ENCODE assay signal across 25 mouse cellular contexts in genomic region chr4:23844288-23844971, GRCm38 (mm10).
DNase-seq lines count a peak whose midpoint lies in the region; ATAC-seq and TF ChIP-seq lines count a peak whose summit lies in the region.
"Had no signal": no experiment of that assay in that cellular context is flagged by ENCODE, and none has a peak within 500 bp of the region (broad histone marks: within the 10 kb centered on the region; RNA-seq: fewer than 3 reads in every experiment).

No protein-coding gene starts in this region.

- no peaks in the 10 kb centered on the region for H3K4me1 ChIP-seq in hindbrain, embryonic 10.5 days (replicated peaks)
- no peaks in the 10 kb centered on the region for H3K4me1 ChIP-seq in hindbrain, embryonic 14.5 days (replicated peaks; ENCODE audit: control insufficient read depth, insufficient read depth, low read length)
- H3K4me1 ChIP-seq in forebrain, embryonic 13.5 days: peaks cover 19% of the 10 kb centered on the region
- H3K4me1 ChIP-seq in midbrain, embryonic 10.5 days: peaks cover 10% of the 10 kb centered on the region
- H3K4me1 ChIP-seq in midbrain, embryonic 15.5 days: no peaks in the 10 kb centered on the region
- H3K4me1 ChIP-seq in intestine, postnatal 0 days (replicated peaks; ENCODE audit: control insufficient read depth, insufficient read depth, low read length): no peaks in the 10 kb centered on the region
- H3K4me1 ChIP-seq: liver, embryonic 13.5 days; neural tube, embryonic 13.5 days; stomach, embryonic 15.5 days had no signal

- no peak overlapping the region for H3K9ac ChIP-seq in hindbrain, embryonic 14.5 days
- no peak overlapping the region for H3K9ac ChIP-seq in forebrain, embryonic 13.5 days
- H3K9ac ChIP-seq in midbrain, embryonic 15.5 days: no peak overlapping the region
- no peak overlapping the region for H3K9ac ChIP-seq in intestine, postnatal 0 days (ENCODE audit: low read depth, low read length)
- H3K9ac ChIP-seq: liver, embryonic 13.5 days; neural tube, embryonic 13.5 days; stomach, embryonic 15.5 days had no signal

- 83% methylated on average over 2 of the region's 2 CpGs for WGBS in hindbrain, embryonic 10.5 days
- WGBS in hindbrain, embryonic 14.5 days: 55% methylated on average over 2 of the region's 2 CpGs
- 33% methylated on average over 2 of the region's 2 CpGs for WGBS in forebrain, embryonic 13.5 days
- 77% methylated on average over 2 of the region's 2 CpGs for WGBS in midbrain, embryonic 10.5 days
- 62% methylated on average over 2 of the region's 2 CpGs for WGBS in midbrain, embryonic 15.5 days
- 78% methylated on average over 2 of the region's 2 CpGs for WGBS in intestine, postnatal 0 days

- no peak overlapping the region for H3K4me2 ChIP-seq in hindbrain, embryonic 14.5 days (replicated peaks)
- no peak overlapping the region for H3K4me2 ChIP-seq in forebrain, embryonic 13.5 days
- H3K4me2 ChIP-seq in midbrain, embryonic 15.5 days: no peak overlapping the region
- no peak overlapping the region for H3K4me2 ChIP-seq in intestine, postnatal 0 days (replicated peaks; ENCODE audit: low read depth)
- H3K4me2 ChIP-seq: liver, embryonic 13.5 days; neural tube, embryonic 13.5 days; stomach, embryonic 15.5 days had no signal

- no peak for ATAC-seq in hindbrain, embryonic 14.5 days (ENCODE audit: low FRiP score)
- peak; percentile 74 for ATAC-seq in forebrain, embryonic 13.5 days
- ATAC-seq in midbrain, embryonic 15.5 days (replicated peaks): peak; percentile 39; the same call in 1 of the 2 replicates
- no peak for ATAC-seq in intestine, postnatal 0 days

- no peak for DNase-seq in hindbrain, embryonic 10.5 days (ENCODE audit: low spot score)
- DNase-seq in hindbrain, embryonic 14.5 days (ENCODE audit: low spot score): no peak
- DNase-seq in midbrain, embryonic 10.5 days (ENCODE audit: low spot score): no peak
- no peak for DNase-seq in spleen, adult 18-20 months
- DNase-seq in adrenal gland, postnatal 10 days: no peak
- DNase-seq: adrenal gland, adult 8-10 months; cerebellum, adult 11 months; cerebellum, adult 9-10 months; cerebellum, postnatal 36 days; gastrocnemius, postnatal 10 days; heart, postnatal 14 days; kidney, adult 8-10 months; kidney, postnatal 4 days; liver, embryonic 13.5 days; lung, adult 18-20 months; lung, postnatal 10 days had no signal

- no peak overlapping the region for H3K4me3 ChIP-seq in hindbrain, embryonic 10.5 days
- no peak overlapping the region for H3K4me3 ChIP-seq in hindbrain, embryonic 14.5 days (replicated peaks; ENCODE audit: low read length)
- no peak overlapping the region for H3K4me3 ChIP-seq in forebrain, embryonic 13.5 days
- H3K4me3 ChIP-seq in midbrain, embryonic 10.5 days: no peak overlapping the region
- no peak overlapping the region for H3K4me3 ChIP-seq in midbrain, embryonic 15.5 days
- H3K4me3 ChIP-seq in intestine, postnatal 0 days (ENCODE audit: low read depth, low read length): no peak overlapping the region
- H3K4me3 ChIP-seq: liver, embryonic 13.5 days; myocyte; neural tube, embryonic 13.5 days; stomach, embryonic 15.5 days had no signal

- peak overlapping the region; percentile 72 for H3K27ac ChIP-seq in hindbrain, embryonic 10.5 days
- no peak overlapping the region for H3K27ac ChIP-seq in hindbrain, embryonic 14.5 days
- peak overlapping the region; percentile 83 for H3K27ac ChIP-seq in forebrain, embryonic 13.5 days
- peak overlapping the region; percentile 71 for H3K27ac ChIP-seq in midbrain, embryonic 10.5 days (replicated peaks)
- H3K27ac ChIP-seq in midbrain, embryonic 15.5 days: no peak overlapping the region
- H3K27ac ChIP-seq in intestine, postnatal 0 days (ENCODE audit: low read depth, low read length): no peak overlapping the region
- H3K27ac ChIP-seq: kidney, postnatal 0 days; liver, embryonic 13.5 days; macrophage; neural tube, embryonic 13.5 days; stomach, embryonic 15.5 days had no signal

- H3K9me3 ChIP-seq in hindbrain, embryonic 10.5 days: no peaks in the 10 kb centered on the region
- H3K9me3 ChIP-seq in hindbrain, embryonic 14.5 days (ENCODE audit: control insufficient read depth, low read length): no peaks in the 10 kb centered on the region
- no peaks in the 10 kb centered on the region for H3K9me3 ChIP-seq in forebrain, embryonic 13.5 days (replicated peaks)
- no peaks in the 10 kb centered on the region for H3K9me3 ChIP-seq in midbrain, embryonic 10.5 days (replicated peaks)
- H3K9me3 ChIP-seq in midbrain, embryonic 15.5 days: no peaks in the 10 kb centered on the region
- H3K9me3 ChIP-seq in intestine, postnatal 0 days (ENCODE audit: control insufficient read depth): no peaks in the 10 kb centered on the region
- H3K9me3 ChIP-seq: liver, embryonic 13.5 days; neural tube, embryonic 13.5 days; stomach, embryonic 15.5 days had no signal

- TF ChIP-seq CTCF in intestine, postnatal 0 days (IDR thresholded peaks at IDR 0.05; ENCODE audit: low read depth): no peak

- no peaks in the 10 kb centered on the region for H3K36me3 ChIP-seq in hindbrain, embryonic 10.5 days
- H3K36me3 ChIP-seq in hindbrain, embryonic 14.5 days (replicated peaks; ENCODE audit: control insufficient read depth, insufficient read depth): no peaks in the 10 kb centered on the region
- no peaks in the 10 kb centered on the region for H3K36me3 ChIP-seq in forebrain, embryonic 13.5 days (ENCODE audit: poor library complexity, severe bottlenecking)
- no peaks in the 10 kb centered on the region for H3K36me3 ChIP-seq in midbrain, embryonic 10.5 days
- H3K36me3 ChIP-seq in midbrain, embryonic 15.5 days (replicated peaks): no peaks in the 10 kb centered on the region
- no peaks in the 10 kb centered on the region for H3K36me3 ChIP-seq in intestine, postnatal 0 days (ENCODE audit: control insufficient read depth, insufficient read depth)
- H3K36me3 ChIP-seq: liver, embryonic 13.5 days; neural tube, embryonic 13.5 days; stomach, embryonic 15.5 days had no signal

- H3K27me3 ChIP-seq in hindbrain, embryonic 10.5 days (ENCODE audit: insufficient read depth, poor library complexity, severe bottlenecking): no peaks in the 10 kb centered on the region
- H3K27me3 ChIP-seq in hindbrain, embryonic 14.5 days (ENCODE audit: control insufficient read depth, insufficient read depth, low read length): no peaks in the 10 kb centered on the region
- H3K27me3 ChIP-seq in forebrain, embryonic 13.5 days: no peaks in the 10 kb centered on the region
- no peaks in the 10 kb centered on the region for H3K27me3 ChIP-seq in midbrain, embryonic 10.5 days (ENCODE audit: low read depth, poor library complexity, severe bottlenecking)
- no peaks in the 10 kb centered on the region for H3K27me3 ChIP-seq in midbrain, embryonic 15.5 days (replicated peaks)
- no peaks in the 10 kb centered on the region for H3K27me3 ChIP-seq in intestine, postnatal 0 days (replicated peaks; ENCODE audit: control insufficient read depth, insufficient read depth, low read length)
- H3K27me3 ChIP-seq: CH12.LX; liver, embryonic 13.5 days; neural tube, embryonic 13.5 days; stomach, embryonic 15.5 days had no signal

Comparison
In these comparisons a context has a peak if more than half of its experiments do, and no peak if none do; other contexts are left out.
1. H3K27ac ChIP-seq: peak in hindbrain, embryonic 10.5 days (single experiment), forebrain, embryonic 13.5 days (single experiment) and midbrain, embryonic 10.5 days (single experiment); none in hindbrain, embryonic 14.5 days (single experiment), midbrain, embryonic 15.5 days (single experiment) and intestine, postnatal 0 days (single experiment).
2. ATAC-seq: peak in forebrain, embryonic 13.5 days (single experiment) and midbrain, embryonic 15.5 days (single experiment); none in hindbrain, embryonic 14.5 days (single experiment) and intestine, postnatal 0 days (single experiment).